Mouse (Mus musculus) stomach, postnatal 0 days (tissue): ENCODE data around the gene Msn.

Experiments
- CTCF ChIP-seq: IDR thresholded peaks from 2 replicates; pipeline ENCODE4 v1.5.1; 2016; ENCODE audit warnings: antibody characterized with exemption, low read depth, mild to moderate bottlenecking, moderate library complexity
- EP300 ChIP-seq: optimal IDR thresholded peaks from 2 replicates; pipeline ENCODE3; 2016; ENCODE audit warnings: antibody characterized with exemption

- TF ChIP-seq CTCF (no peak), EP300 (no peak)
Measured at GRCm38 (mm10) chrX:96135581-96135980, 39.7 kb downstream of the Msn start.
